Mouse (Mus musculus): Measurements from ENCODE around the gene Card9. TPM values are rescaled to one million over a fixed set of nuclear protein-coding genes. Genes with fewer than 3 reads are reported as not detected.

Gene Card9
- polyA plus RNA-seq, 1 experiment from 2014 or later, result 1.6 TPM

DNA sequence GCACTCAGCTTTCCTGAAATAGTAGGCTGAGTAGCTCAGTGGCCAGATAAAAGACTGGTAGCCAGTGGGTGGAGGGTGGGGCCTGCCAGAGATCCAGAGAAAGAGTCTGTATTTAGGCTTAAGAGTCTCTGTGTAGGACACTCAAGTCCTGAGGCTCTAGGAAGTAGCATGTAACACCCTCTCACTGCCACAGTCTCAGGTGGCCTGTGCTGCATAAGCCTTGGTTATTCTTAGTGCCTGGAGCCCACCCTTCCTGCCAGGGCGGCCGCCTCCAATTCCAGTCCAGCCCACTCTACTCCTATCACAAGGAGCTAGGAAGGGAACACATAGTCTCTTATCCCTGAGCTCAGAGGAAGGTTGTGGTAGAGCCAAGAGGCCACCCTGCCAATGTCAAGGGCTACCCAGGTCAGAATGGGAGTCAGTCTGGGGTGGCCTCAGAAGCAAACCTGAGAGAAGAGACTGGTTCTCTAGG lies 19.2 kb downstream of the Card9 start:
- 83% methylated on average over 2 of the region's 2 CpGs for WGBS
- H3K27ac ChIP-seq, result peak overlapping the region; percentile 48; the same call in 1 of the 2 replicates
- no peaks in the 10 kb centered on the region for H3K27me3 ChIP-seq
- H3K9ac ChIP-seq, result no peak overlapping the region; the same call in 1 of the 2 replicates
- ATAC-seq (ENCODE audit: low FRiP score), result no peak
- H3K36me3 ChIP-seq, result peaks cover 83% of the 10 kb centered on the region
- no peaks in the 10 kb centered on the region for H3K9me3 ChIP-seq
- H3K4me3 ChIP-seq, result no peak overlapping the region
- H3K4me2 ChIP-seq, result no peak overlapping the region
- no peaks in the 10 kb centered on the region for H3K4me1 ChIP-seq (replicated peaks)

- no peak overlapping the region for H3K27ac ChIP-seq
- H3K9ac ChIP-seq, result no peak overlapping the region
- no peaks in the 10 kb centered on the region for H3K4me1 ChIP-seq (replicated peaks)
- 85% methylated on average over 5 of the region's 5 CpGs for WGBS
- no peak overlapping the region for H3K4me3 ChIP-seq
- H3K27me3 ChIP-seq, result no peaks in the 10 kb centered on the region
- H3K9me3 ChIP-seq, result no peaks in the 10 kb centered on the region
- no peak for ATAC-seq (ENCODE audit: low FRiP score)
- peaks cover 59% of the 10 kb centered on the region for H3K36me3 ChIP-seq
- no peak overlapping the region for H3K4me2 ChIP-seq
These were observed 21.5 kb downstream of the Card9 start for GRCm38 (mm10) chr2:26339204-26339551.

- Histone ChIP-seq H3K9me3 (no peaks in the 10 kb centered on the region), H3K4me2 (no peak overlapping the region), H3K36me3 (peaks cover 53% of the 10 kb centered on the region), H3K4me3 (no peak overlapping the region), H3K9ac (no peak overlapping the region), H3K27ac (no peak overlapping the region), H3K4me1 (replicated peaks) (no peaks in the 10 kb centered on the region), H3K27me3 (no peaks in the 10 kb centered on the region)
- WGBS, result 74% methylated on average over 9 of the region's 13 CpGs
- 0 out of 2 replicates have a peak, but pooled peaks have one; percentile 28 for ATAC-seq (ENCODE audit: low FRiP score)
These were observed 22.2 kb downstream of the Card9 start for GRCm38 (mm10) chr2:26338302-26339203.

- WGBS, result 69% methylated on average over 6 of the region's 6 CpGs
These were observed 30.0 kb downstream of the Card9 start for GRCm38 (mm10) chr2:26330702-26331101.

DNA sequence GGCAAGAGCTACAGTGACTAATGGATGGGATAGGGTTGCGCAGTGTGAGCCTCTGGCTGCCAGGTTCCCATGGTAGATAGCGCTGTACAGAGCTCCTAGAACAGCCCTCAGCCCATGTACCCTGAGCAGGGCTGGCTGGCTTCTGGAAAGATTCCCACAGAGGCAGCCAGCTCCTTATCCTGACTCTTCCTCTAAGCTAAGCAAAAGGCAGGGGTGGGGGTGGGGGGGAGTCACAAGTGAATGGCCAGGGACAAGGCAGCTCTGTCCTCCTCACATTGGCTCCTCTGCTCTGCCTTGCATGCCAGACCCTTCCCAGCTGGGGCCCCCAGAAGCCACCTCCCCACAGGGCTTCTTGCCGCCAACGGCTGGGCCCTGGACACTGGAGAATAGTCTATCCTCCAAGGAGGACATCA lies 30.7 kb downstream of the Card9 start:
- H3K4me3 ChIP-seq, result no peak overlapping the region
- H3K9ac ChIP-seq, result no peak overlapping the region

More at GRCm38 (mm10) chr2:26330702-26331101, 30.0 kb downstream of the Card9 start:
- no peak overlapping the region for H3K4me2 ChIP-seq
- no peak overlapping the region for H3K9ac ChIP-seq
- H3K36me3 ChIP-seq, result peaks cover 64% of the 10 kb centered on the region
- H3K9me3 ChIP-seq, result no peaks in the 10 kb centered on the region
- peaks cover 8% of the 10 kb centered on the region; the same call in 1 of the 2 replicates for H3K4me1 ChIP-seq (replicated peaks)
- H3K4me3 ChIP-seq, result no peak overlapping the region
- H3K27ac ChIP-seq, result 0 out of 2 replicates have a peak overlapping the region, but pooled peaks have one; percentile 44
- no peak for ATAC-seq (ENCODE audit: low FRiP score)
- no peaks in the 10 kb centered on the region for H3K27me3 ChIP-seq

GRCm38 (mm10) chr2:26329402-26329801 lies 31.3 kb downstream of the Card9 start:
- no peak overlapping the region for H3K4me2 ChIP-seq
- H3K9ac ChIP-seq, result no peak overlapping the region
- no peaks in the 10 kb centered on the region for H3K9me3 ChIP-seq
- H3K4me1 ChIP-seq (replicated peaks), result peaks cover 8% of the 10 kb centered on the region; the same call in 1 of the 2 replicates
- H3K27ac ChIP-seq, result no peak overlapping the region
- 43% methylated on average over 8 of the region's 8 CpGs for WGBS
- ATAC-seq (ENCODE audit: low FRiP score), result 0 out of 2 replicates have a peak, but pooled peaks have one; percentile 28
- H3K27me3 ChIP-seq, result no peaks in the 10 kb centered on the region
- no peak overlapping the region for H3K4me3 ChIP-seq
- H3K36me3 ChIP-seq, result peaks cover 77% of the 10 kb centered on the region

More for the DNA sequence above, 30.7 kb downstream of the Card9 start:
- no peaks in the 10 kb centered on the region for H3K27me3 ChIP-seq
- no peak overlapping the region for H3K4me2 ChIP-seq
- ATAC-seq (ENCODE audit: low FRiP score), result peak; percentile 46
- WGBS, result 85% methylated on average over 4 of the region's 4 CpGs
- H3K36me3 ChIP-seq, result peaks cover 71% of the 10 kb centered on the region
- H3K4me1 ChIP-seq (replicated peaks), result peaks cover 8% of the 10 kb centered on the region; the same call in 1 of the 2 replicates
- no peaks in the 10 kb centered on the region for H3K9me3 ChIP-seq
- H3K27ac ChIP-seq, result peak overlapping the region; percentile 44; the same call in 1 of the 2 replicates

DNA sequence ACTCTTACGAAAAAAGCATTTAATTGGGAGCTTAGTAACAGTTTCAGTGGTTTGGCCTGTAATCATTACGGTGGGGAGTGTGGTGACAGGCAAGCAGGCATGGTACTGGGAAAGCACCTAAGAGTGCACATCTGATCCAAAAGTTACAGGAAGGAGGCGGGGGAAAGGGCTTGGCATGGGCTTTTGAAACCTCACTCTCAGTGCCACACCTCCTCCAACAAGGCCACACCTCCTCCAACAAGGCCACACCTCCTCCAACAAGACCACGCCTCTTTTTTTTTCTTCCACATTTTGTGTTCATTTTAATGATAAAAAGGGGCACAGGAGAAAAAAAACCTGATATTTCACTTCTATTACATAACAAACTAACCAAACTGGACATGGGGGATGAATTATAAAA lies 32.9 kb downstream of the Card9 start:
- Histone ChIP-seq H3K9me3 (no peaks in the 10 kb centered on the region), H3K4me1 (replicated peaks) (peaks cover 8% of the 10 kb centered on the region; the same call in 1 of the 2 replicates), H3K36me3 (peaks cover 91% of the 10 kb centered on the region), H3K4me2 (no peak overlapping the region), H3K9ac (no peak overlapping the region), H3K4me3 (no peak overlapping the region), H3K27me3 (no peaks in the 10 kb centered on the region), H3K27ac (no peak overlapping the region)
- no peak for ATAC-seq (ENCODE audit: low FRiP score)
- WGBS, result 91% methylated on average over 4 of the region's 4 CpGs

- H3K9ac ChIP-seq, result no peak overlapping the region
- H3K27ac ChIP-seq, result no peak overlapping the region
- no peaks in the 10 kb centered on the region for H3K9me3 ChIP-seq
- no peaks in the 10 kb centered on the region for H3K27me3 ChIP-seq
- no peak overlapping the region for H3K4me2 ChIP-seq
- 72% methylated on average over 15 of the region's 15 CpGs for WGBS
- H3K4me3 ChIP-seq, result no peak overlapping the region
- H3K4me1 ChIP-seq (replicated peaks), result peaks cover 28% of the 10 kb centered on the region
- peak; percentile 65; the same call in 1 of the 2 replicates for ATAC-seq (ENCODE audit: low FRiP score)
- H3K36me3 ChIP-seq, result peaks cover 76% of the 10 kb centered on the region
These were observed 35.1 kb downstream of the Card9 start for GRCm38 (mm10) chr2:26325386-26326181.

DNA sequence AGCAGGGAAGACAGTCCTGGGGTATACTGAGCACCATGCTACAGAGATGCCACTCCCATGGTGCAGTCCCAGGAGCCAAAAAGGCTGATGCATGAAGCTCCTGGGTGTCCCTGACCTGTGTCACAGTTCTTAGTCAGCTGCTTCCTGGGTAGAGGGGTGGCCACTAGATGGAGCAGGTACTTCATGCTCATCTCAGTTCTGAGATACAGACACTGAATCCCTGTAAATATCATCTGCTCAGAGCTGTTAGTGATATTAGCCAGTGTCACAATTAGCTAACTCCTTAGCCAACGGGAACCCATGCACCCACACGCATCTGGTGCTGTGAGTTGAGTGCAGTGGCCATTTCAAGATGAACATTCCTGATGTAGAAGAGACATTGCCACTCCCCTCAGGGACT lies 35.8 kb downstream of the Card9 start:
- ATAC-seq (ENCODE audit: low FRiP score), result no peak
- WGBS, result 86% methylated on average over 2 of the region's 2 CpGs
- Histone ChIP-seq H3K4me1 (replicated peaks) (peaks cover 34% of the 10 kb centered on the region), H3K4me2 (no peak overlapping the region), H3K27ac (no peak overlapping the region), H3K9me3 (no peaks in the 10 kb centered on the region), H3K27me3 (no peaks in the 10 kb centered on the region), H3K9ac (no peak overlapping the region), H3K36me3 (peaks cover 73% of the 10 kb centered on the region), H3K4me3 (no peak overlapping the region)

DNA sequence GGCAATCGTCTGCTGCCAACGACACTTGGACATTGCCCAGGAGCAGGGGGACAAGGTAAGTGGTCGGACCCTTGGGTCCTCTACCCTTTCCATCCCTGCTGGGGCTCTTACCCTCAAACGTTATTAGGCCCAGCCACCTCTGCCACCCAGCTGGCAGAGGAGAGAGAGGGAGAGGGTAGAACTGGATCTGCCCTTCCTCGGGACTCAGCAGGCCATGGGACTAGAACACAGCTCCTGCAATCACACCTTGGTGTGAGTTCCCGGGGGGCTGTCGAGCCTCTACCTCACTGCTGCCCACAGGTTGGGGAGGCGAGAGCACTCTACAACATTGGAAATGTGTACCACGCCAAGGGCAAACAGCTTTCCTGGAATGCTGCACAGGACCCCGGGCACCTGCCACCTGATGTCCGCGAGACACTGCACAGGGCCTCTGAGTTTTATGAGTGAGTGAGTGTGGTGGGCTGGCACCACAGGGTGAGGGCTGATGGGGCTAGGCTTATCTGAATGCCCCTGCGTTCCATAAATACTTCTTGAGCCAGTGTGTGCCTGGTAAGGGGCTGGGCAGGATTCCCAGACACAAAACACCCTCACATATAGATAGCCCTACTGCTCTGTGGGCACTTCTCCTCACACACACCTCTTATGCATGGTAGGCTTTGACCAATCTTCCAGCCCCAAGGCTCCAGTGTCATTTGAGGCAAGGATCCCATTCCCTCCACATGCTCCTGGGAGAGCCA lies 37.0 kb downstream of the Card9 start:
- H3K4me3 ChIP-seq, result no peak overlapping the region
- no peak overlapping the region for H3K4me2 ChIP-seq
- H3K9me3 ChIP-seq, result no peaks in the 10 kb centered on the region
- peaks cover 62% of the 10 kb centered on the region for H3K36me3 ChIP-seq
- ATAC-seq (ENCODE audit: low FRiP score), result no peak
- peaks cover 38% of the 10 kb centered on the region for H3K4me1 ChIP-seq (replicated peaks)
- H3K27me3 ChIP-seq, result no peaks in the 10 kb centered on the region
- 95% methylated on average over 13 of the region's 13 CpGs for WGBS
- H3K27ac ChIP-seq, result no peak overlapping the region
- H3K9ac ChIP-seq, result 0 out of 2 replicates have a peak overlapping the region, but pooled peaks have one; percentile 8

DNA sequence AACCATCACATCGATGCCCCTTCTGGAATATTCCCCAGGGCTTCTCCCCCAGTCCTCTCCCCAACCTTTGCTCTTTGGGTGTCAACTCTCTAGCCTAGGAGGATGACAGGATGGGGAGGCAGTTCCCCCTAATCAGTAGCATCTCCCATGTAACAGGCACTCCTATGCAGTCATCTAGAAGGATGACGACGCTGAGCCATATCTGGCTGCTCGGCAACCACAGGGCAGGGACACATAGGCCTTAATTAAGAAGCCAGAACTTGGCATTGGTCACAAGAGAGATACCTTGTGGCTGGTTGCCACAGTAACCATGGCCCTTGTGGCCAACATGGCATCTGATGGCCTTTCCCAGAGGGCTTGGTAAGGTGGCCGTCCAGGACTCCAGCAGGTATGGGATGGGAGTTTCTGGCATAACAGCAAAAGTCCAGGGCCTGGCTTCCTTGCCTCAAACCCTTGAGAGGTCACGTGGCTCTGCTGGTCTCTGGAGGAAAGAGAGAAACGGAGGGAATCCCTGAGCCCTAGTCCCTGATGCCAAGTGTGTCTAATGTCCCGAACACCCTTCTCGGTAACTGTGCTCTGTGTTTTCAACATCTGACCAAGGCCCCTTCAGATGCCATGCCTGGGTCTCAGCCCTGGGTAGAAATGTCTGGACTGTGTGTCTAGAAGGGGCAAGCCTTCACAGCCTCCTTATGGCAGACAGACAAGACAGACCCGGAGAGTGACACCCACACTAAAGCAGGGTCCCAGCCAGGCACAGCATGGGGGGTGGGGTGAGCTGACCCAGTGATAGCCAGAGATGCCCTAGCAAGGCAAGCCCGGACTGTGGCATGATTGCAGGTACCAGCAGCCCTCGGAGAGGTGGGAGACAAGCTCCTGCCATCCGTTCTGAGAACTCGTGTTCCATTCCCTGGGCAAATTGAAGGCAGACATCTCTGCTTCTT lies 40.2 kb downstream of the Card9 start:
- Histone ChIP-seq H3K9me3 (no peaks in the 10 kb centered on the region), H3K4me3 (no peak overlapping the region), H3K27me3 (no peaks in the 10 kb centered on the region), H3K27ac (no peak overlapping the region), H3K4me1 (replicated peaks) (peaks cover 66% of the 10 kb centered on the region), H3K9ac (peak overlapping the region; percentile 55), H3K36me3 (peaks cover 43% of the 10 kb centered on the region), H3K4me2 (no peak overlapping the region)
- no peak for ATAC-seq (ENCODE audit: low FRiP score)
- WGBS, result 81% methylated on average over 14 of the region's 14 CpGs
